Mouse (Mus musculus) thymus, adult 2 months (tissue): Measurements from ENCODE around the gene Cyp4f18.

Source experiments
- CTCF ChIP-seq: fragments of 200-500 bp; IDR thresholded peaks from 2 replicates; pipeline ENCODE4 v1.5.1; 2012; ENCODE audit warnings: mild to moderate bottlenecking, control low read depth, low read length, moderate library complexity, borderline replicate concordance; ENCODE audit not compliant: control insufficient read depth, poor library complexity, insufficient read depth; ENCODE audit errors: extremely low read depth
- POLR2A ChIP-seq: fragments of 200-500 bp; IDR thresholded peaks from 2 replicates; pipeline ENCODE4 v1.6.1; 2012; ENCODE audit warnings: mild to moderate bottlenecking, low read length, control low read depth, moderate library complexity; ENCODE audit not compliant: control insufficient read depth, poor library complexity, insufficient read depth; ENCODE audit errors: extremely low read depth

DNA sequence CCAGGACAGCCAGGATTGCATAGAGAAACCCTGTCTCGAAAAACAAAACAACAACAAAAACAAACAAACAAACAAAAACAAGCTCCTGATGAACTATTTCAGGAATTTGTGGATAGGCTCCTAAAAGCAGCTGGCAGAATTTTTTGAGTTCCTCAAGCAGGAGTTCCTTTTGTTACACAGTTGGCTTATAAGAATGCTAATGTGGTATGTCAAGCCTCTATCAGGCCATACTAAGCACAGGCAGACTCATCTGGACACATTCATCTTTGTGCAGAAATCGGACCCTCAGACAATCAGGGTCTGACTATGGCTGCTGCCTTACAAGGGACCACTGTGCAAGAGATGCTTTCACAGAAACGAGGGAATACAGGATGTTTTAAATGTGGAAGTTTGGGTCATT, 35.2 kb downstream of the Cyp4f18 start:
- TF ChIP-seq CTCF (no peak), POLR2A (no peak)
